Mouse (Mus musculus) retina, postnatal 1 day (tissue): ENCODE measurements around the gene Eme2.

ENCODE experiments used
- DNase-seq: peaks from one replicate; pipeline ENCODE4 v3.0.0-alpha.2; 2012

Eme2 gene

DNA sequence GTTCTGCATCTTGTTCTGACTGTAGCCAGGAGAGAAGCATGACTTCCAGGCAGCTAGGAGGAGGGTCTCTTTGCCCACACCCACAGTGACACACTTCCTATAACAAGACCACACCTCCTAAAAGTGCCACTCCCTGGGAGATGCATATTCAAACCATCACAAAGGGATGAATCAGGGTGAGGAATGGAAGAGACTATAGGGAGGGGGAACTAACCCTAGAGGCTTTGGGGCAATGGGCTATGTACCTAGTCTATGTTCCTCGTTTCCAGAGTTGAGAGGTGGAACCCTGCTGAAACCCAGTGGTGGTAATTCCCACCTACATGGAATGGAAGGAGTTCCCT lies 20.5 kb downstream of the Eme2 start:
- no peak for DNase-seq

DNA sequence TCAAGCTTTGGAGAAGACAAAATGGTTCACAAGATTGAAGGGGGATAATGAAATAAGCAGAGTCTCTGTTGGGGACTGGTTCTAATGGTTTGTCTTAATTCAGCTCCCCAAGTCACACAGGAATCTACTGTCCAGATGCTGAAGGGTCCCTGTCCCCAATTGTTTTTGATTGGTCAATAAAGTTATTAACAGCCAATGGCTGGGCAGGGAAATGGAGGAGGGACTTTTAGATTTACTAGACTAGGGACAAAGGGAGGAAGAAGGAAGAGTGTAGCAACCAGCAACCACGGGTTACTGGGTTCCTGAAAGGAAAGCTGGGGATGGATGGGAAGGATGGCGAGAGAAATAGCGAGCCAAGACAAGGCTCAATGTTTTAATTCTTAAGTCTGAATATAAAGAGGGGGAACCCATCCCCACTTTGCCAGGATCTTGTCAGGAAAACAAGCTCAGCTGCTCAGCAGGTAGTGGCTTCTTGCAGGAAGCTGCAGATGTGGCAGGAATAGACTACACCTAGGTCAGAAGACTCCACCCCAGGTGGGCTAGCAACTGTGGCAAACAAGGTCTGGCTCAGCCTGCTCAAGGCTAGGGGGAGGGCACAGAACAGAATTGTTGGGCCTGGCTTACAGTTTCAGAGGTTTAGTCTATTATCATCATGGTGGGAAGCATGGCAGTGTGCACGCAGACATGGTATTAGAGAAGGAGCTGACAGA lies 21.0 kb downstream of the Eme2 start:
- no peak for DNase-seq

DNA sequence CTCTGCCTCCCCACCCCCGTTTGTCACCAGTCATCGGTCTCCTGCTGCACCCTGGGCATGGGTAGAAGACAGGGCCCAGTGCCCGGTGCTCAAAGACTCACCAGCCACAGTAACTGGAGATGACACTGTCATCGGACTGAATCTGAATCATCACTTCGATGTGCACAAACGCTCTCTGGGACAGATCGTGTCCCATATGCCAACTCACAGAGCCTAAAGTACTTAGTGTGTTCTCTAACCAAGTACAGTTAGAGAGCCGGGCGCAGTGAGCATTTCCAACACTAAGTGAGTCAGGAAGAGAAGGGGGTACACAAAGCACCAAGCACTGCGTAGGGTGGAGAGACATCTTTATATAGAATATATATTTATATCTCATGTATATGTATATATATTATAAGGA lies 27.0 kb downstream of the Eme2 start:
- no peak for DNase-seq

DNA sequence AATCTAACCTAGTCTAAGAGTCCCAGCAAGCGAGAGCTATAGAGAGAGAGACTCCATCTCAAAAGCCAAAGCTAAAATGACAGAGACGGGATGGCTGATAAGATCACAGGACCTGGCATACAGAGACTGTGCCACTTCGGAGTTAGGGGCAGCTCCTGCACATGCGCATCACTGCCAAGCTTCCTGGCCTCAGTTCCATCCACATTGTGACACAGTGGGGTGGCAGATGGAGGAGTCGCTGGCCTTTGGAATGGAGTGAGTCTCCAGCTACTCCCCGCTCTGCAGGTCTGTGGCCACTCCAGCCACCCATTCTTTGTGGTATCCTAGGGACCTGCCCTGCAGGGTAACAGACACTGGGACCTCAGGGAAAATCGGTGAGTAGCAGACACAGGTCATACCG lies 29.1 kb downstream of the Eme2 start, which contains the start of gene Igfals:
Igfals (plus strand) TSS at position 222 of the 400 bp plus-strand sequence.
- no peak for DNase-seq

DNA sequence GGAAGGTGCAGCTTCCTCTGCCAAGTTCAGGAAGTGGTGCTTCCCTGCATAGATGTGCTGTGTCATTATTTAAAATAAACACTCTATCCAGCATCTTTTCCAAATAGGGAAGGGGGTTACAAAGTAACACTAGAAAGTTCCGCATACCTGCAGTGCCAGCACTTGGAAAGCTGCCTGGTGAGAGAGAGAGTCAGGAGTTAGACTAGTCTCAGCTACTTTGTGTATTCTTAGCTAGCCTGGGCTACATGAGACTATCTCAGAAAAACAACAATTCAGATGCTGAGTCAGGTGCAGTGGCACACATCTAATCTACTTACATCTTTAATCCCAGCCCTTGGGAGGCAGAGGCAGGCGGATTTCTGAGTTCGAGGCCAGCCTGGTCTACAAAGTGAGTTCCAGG lies 33.1 kb downstream of the Eme2 start:
- DNase-seq: no peak

- DNase-seq: no peak
Observed at GRCm38 (mm10) chr17:24860076-24860475, 34.8 kb downstream of the Eme2 start.

DNA sequence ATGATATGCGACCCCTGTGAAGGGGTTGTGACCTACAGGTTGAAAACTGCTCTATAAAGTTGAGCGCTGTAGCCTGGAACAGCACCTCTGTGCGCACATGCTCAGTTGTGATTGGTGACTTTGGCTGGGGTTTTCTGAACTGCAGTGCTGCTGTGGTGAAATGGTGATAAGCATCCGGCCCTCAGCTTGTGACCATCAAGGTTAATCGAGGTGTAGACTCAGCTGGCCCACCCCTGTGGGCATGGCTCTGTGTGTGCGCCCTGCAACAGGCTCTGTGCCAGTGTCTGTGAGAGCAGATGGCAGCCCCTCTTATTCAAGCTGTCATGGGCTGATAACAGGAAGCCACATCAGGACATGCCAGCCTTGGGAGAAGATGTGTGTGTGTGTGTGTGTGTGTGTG lies 35.9 kb downstream of the Eme2 start:
- no peak for DNase-seq

DNA sequence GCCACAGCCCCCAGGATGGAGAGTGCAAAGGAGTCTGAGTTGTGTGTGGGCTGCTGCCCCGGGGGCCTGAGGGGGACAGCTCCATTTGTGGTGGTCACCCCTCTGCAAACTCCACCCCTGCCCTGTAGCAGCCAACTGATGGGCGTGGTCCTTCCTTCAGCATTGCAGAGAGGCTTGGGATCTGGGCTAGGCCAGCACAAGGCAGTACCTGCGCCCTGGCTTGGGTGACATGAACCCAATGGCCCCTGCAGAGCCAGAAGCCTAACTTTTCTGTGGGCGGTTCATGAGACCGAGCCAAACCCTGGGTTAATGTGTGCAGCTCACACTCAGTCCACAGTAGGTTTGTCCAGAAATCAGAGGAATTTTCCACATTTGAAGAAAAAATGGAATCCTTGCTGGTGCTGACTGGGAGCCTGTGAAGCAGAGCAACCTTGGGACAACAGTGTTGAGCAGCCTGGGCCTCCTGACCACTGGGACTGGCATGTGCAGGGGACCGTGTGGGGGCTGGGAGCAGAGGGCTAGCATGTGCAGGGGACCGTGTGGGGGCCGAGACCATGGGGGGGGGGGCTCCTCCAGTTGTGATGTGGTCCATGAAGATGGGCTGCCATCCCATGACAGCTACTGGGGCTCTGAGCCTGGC lies 36.9 kb downstream of the Eme2 start:
- DNase-seq: no peak

DNA sequence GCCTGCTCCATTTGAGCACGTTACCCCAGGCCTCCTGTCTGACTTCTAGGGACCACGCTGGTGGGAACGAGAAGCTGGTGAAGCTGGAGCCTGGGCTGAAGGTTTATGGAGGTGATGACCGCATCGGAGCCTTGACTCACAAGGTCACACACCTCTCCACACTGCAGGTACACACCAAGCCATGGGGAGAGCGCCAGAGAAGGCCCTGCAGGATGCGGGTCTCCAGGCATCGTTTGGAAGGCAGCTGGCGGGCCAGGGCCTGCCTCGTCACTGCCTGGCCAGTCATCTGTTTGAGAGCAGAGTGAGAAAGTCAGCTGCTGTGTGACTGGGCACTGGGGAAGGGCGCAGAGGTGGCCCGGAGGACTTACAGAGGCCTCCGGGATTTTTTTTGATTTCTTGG lies 38.3 kb downstream of the Eme2 start:
- no peak for DNase-seq

GRCm38 (mm10) chr17:24855838-24856464 lies 38.9 kb downstream of the Eme2 start:
- no peak for DNase-seq

- DNase-seq: no peak
Observed at GRCm38 (mm10) chr17:24851381-24852125, 43.3 kb downstream of the Eme2 start.

GRCm38 (mm10) chr17:24850773-24851127 lies 44.1 kb downstream of the Eme2 start:
- DNase-seq: no peak

DNA sequence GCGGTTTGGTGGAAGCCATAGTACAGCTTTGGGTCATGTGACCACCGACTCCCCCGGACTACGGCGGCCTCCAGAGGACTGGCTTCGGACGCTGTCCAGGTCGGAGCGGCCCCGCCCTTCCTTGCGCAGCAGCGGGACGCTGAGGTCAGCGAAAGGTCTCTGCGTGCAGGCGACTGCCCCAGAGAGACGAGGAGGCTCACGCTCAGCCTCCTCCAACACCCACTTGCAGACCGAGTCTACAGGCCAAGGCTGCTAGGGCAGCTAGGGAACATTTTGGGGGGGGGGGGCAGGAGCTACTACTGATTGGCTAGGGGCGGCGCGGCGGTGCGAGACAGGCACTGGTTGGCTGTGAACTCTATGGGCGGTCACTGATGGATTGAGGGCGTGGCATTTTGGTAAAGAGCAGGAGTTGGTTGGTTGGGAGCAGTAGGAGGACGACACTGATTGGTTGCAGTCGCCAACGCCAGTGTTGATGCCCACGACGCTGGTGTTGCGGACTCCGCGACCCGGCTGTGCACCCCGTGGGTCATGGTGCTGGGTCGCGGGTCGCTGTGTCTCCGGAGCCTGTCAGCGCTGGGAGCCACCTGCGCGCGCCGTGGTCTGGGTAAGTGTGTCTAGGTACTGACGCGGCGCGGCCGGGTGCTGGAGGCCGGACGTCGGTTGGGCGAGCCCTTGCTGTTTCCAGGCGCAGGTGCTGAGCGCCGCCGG lies 44.7 kb downstream of the Eme2 start, which contains the start of gene Fahd1:
Fahd1 (minus strand) TSS at position 300 of the 708 bp plus-strand sequence.
- peak; percentile 100 for DNase-seq

DNA sequence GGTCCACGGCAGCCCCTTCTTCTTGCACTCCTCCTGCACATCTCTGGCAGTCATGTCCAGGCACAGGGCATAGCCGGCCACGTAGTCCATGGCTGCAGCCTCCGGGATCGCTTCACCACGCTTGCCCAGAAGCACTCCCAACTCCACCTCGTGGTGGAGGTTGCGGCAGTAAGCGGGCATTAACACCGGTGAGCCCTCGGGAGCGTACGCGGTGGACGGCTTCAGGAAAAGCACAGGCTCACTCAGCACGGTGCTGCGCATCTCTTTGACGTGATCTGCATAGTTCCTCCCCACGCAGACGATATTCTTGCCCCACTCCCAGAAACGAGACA lies 45.2 kb downstream of the Eme2 start:
- no peak for DNase-seq

DNA sequence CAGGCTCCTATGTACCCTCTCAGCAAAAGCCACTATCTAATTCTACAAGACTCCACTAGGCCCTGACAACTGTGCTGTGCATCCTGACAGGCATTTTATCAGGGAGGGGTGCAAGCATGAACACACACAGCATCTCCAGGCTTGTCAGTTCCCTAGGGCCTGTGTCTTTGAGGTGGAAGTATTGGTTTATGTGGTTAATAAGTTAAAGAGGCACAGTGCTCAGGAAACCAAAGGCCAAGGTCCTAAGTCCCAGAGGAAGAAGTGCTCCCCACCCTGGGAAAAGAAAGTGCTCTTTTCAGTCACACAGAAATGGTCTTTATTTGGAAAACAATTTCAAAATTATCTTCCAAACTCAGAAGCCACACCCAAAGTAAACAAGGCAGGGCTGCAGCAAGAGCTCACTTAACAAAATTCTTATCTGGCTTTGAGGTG lies 46.3 kb downstream of the Eme2 start:
- no peak for DNase-seq

DNA sequence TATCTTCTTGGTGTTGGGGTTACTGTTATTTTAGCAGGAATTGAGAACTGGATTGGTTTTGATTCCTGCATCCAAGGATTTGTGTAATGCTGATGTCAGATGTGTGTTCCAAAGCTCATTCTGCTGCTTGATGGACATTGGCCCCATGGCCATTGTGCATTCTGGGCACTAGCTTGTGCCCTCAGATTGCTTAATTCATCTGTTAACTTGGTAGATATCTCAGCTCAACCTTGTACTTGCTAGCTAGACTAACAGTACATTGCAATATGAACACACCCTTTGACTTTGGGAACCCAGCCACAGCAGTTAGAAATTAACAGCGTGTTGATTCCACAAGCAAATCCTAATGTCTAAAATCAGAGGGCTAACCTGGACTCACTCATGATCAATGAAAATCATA lies 47.5 kb downstream of the Eme2 start:
- no peak for DNase-seq

DNA sequence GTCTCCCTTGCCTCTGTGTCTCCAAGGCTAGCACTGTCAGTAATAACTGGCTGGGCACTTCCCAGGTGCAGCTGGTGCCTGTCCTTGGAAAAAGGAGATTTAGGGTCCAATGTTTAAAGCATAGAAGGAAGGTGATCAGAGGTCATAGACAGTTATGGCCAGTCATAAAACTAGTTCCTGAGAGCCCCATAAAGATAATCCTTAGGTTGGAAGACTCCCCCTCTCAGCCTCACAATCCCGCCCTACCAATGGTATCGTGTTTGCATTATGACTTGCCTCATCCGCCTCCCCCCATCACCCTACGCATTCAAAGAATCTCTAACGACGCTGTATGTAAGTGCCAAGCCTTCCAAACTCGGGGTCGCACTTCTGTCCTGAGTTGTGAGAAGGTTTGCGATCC lies 50.4 kb downstream of the Eme2 start:
- no peak for DNase-seq

DNA sequence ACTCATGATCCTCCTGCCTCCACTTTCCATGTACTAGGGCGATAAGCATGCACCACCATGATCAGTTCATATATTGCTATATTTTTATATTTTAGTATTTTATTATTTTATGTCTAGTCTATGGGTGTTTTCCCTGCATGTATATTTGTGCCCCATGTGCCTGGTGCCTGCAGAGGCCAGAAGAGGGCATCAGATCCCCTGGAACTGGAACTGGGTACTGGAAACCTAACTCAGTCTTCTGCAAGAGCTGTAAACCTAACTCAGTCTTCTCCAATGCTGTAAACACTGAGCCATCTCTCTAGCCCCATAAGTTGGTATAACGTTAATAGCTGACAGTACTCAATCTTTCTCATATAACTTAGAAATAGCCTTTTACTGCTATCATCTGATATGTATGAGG lies 52.3 kb downstream of the Eme2 start:
- no peak for DNase-seq

- peak; percentile 3 for DNase-seq
Observed at GRCm38 (mm10) chr17:24841133-24841532, 53.8 kb downstream of the Eme2 start.

DNA sequence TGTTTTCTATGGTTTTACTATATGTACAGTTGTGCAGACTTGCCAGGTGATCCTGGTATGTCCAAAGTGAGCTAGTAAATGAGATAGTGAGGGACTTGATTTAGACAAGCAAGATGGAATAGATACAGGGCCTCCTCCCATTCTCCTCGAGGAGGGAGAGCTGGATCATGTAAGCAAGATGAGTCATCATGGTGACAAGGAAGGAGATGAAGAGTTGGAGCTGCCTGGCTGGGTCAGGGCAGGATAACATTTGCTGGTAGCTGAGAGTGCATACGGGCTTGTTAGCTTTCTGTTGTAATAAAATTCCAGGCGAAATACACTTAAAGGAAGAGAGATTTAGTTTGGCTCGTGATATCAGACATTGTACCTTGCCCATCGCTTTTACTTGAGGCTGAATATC lies 54.5 kb downstream of the Eme2 start:
- DNase-seq: no peak

GRCm38 (mm10) chr17:24839842-24840241 lies 55.0 kb downstream of the Eme2 start, which contains the start of gene Hagh:
Hagh (plus strand) TSS chr17:24840143.
- no peak for DNase-seq
